Mouse (Mus musculus) ES-Bruce4 (cell line): ENCODE results near the gene BC016579.

Experiments
- CTCF ChIP-seq: IDR thresholded peaks from one replicate; pipeline ENCODE4 v1.8.1; 2011; ENCODE audit warnings: low read depth, low read length
- POLR2A ChIP-seq: IDR thresholded peaks from one replicate; pipeline ENCODE4 v1.8.1; 2011; ENCODE audit warnings: low read length; ENCODE audit not compliant: insufficient read depth

DNA sequence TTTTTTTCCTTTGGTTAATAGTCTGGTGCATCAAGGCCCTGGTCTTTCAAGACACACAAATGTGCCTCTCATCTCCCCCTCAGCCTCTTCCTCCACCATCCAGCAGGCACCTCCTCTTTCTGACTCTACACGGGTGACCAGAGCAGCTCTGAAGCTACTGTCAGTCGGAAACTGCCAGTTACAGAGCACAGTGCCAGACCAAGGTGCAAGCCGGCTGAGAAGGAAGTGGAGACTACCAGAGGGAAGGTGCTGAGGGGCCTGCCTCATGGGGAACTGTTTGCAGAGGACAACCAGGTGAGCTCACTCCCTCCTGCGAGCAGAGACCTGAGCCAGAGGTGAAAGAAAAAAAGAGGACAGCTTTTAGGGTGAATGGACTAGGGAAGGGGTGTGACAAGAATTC, 43.6 kb downstream of the BC016579 start, which contains the start of gene Gcsam:
- TF ChIP-seq CTCF (no peak), POLR2A (no peak)
